Mouse (Mus musculus) erythroblast, embryonic 14.5 days (primary cell): Measurements from ENCODE around the gene Rdh7.

Experiments
- GATA1 ChIP-seq: IDR thresholded peaks from 2 replicates; pipeline ENCODE4 v1.6.1; 2012; ENCODE audit warnings: low read length, inconsistent platforms, mixed read lengths
- TAL1 ChIP-seq: IDR thresholded peaks from 3 replicates; pipeline ENCODE4 v1.6.1; 2012; ENCODE audit warnings: low read length, inconsistent platforms, mixed read lengths

- no peak for TF ChIP-seq GATA1
- no peak for TF ChIP-seq TAL1
Measured at GRCm38 (mm10) chr10:127927737-127928136, 39.1 kb upstream of the Rdh7 start.
